Mouse (Mus musculus) embryonic facial prominence, embryonic 15.5 days (tissue): ENCODE data around the gene Asns. TPM values are rescaled to one million over a fixed set of nuclear protein-coding genes. Genes with fewer than 3 reads are reported as not detected.
"Not testable (repeated sequence)": the region's sequence is repeated elsewhere in the genome, so short reads cannot be mapped to it uniquely, and the experiment has no call there.

Source experiments
- ATAC-seq: fragments of 200-750 bp; cut with Nextera tagmentation; 2 replicates; pipeline ENCODE4 v1.8.0; 2017; ENCODE audit warnings: low read depth, moderate TSS enrichment; ENCODE audit not compliant: insufficient number of reproducible peaks, low FRiP score, low TSS enrichment
- H3K27ac ChIP-seq: fragments of 300-500 bp; sonication (generic); replicated peaks from 2 replicates; pipeline ENCODE4 v1.5.1; 2015; ENCODE audit warnings: mild to moderate bottlenecking, inconsistent platforms
- H3K27me3 ChIP-seq: fragments of 300-500 bp; sonication (generic); 2 replicates; pipeline ENCODE4 v1.6.1; 2015; ENCODE audit warnings: inconsistent platforms
- H3K36me3 ChIP-seq: fragments of 300-500 bp; sonication (generic); 2 replicates; pipeline ENCODE4 v1.6.1; 2015; ENCODE audit warnings: mild to moderate bottlenecking, inconsistent platforms
- H3K4me1 ChIP-seq: fragments of 300-500 bp; sonication (generic); 2 replicates; pipeline ENCODE4 v1.6.1; 2015; ENCODE audit warnings: inconsistent platforms
- H3K4me2 ChIP-seq: fragments of 300-500 bp; sonication (generic); replicated peaks from 2 replicates; pipeline ENCODE4 v1.6.1; 2015; ENCODE audit warnings: mild to moderate bottlenecking, inconsistent platforms
- H3K4me3 ChIP-seq: fragments of 300-500 bp; sonication (generic); replicated peaks from 2 replicates; pipeline ENCODE4 v1.5.1; 2015; ENCODE audit warnings: mild to moderate bottlenecking, inconsistent platforms
- H3K9ac ChIP-seq: fragments of 300-500 bp; sonication (generic); 2 replicates; pipeline ENCODE4 v1.6.1; 2015; ENCODE audit warnings: inconsistent platforms
- H3K9me3 ChIP-seq: fragments of 300-500 bp; sonication (generic); replicated peaks from 2 replicates; pipeline ENCODE4 v1.6.1; 2016; ENCODE audit warnings: inconsistent platforms
- WGBS: fragments of 180-500 bp; shearing (Covaris S2); methylation state at CpG from one replicate; pipeline ENCODE4 v1.1.7; 2015; 5-methylcytosine and 5-hydroxymethylcytosine counted together
- polyA plus RNA-seq: library from polyadenylated mRNA; unstranded; fragments of >200 nt; fragmentation: Nextera tagmentation; extraction: Ambion mirVana; gene quantifications from 2 replicates; pipeline ENCODE4 v1.2.1, GENCODE M21; 2015

Asns gene
- polyA plus RNA-seq, 1 experiment from 2014 or later: 42.7 TPM

GRCm38 (mm10) chr6:7676194-7676901 lies 16.7 kb downstream of the Asns start:
- Histone ChIP-seq H3K9me3 (no peaks in the 10 kb centered on the region), H3K27me3 (no peaks in the 10 kb centered on the region), H3K4me1 (no peaks in the 10 kb centered on the region), H3K4me2 (no peak overlapping the region), H3K4me3 (no peak overlapping the region), H3K9ac (no peak overlapping the region), H3K27ac (no peak overlapping the region), H3K36me3 (peaks cover 6% of the 10 kb centered on the region; the same call in 1 of the 2 replicates)
- WGBS: 88% methylated on average over 8 of the region's 8 CpGs
- ATAC-seq: no peak

- no peak for ATAC-seq
- Histone ChIP-seq H3K36me3 (peaks cover 3% of the 10 kb centered on the region; the same call in 1 of the 2 replicates), H3K9me3 (no peaks in the 10 kb centered on the region), H3K4me2 (no peak overlapping the region), H3K9ac (no peak overlapping the region), H3K27ac (no peak overlapping the region), H3K4me3 (no peak overlapping the region), H3K4me1 (no peaks in the 10 kb centered on the region), H3K27me3 (no peaks in the 10 kb centered on the region)
- WGBS: 84% methylated on average over 10 of the region's 10 CpGs
Measured at GRCm38 (mm10) chr6:7672438-7673253, 20.4 kb downstream of the Asns start.

GRCm38 (mm10) chr6:7671429-7671828 lies 21.6 kb downstream of the Asns start:
- Histone ChIP-seq H3K27me3 (no peaks in the 10 kb centered on the region), H3K9me3 (no peaks in the 10 kb centered on the region), H3K36me3 (peaks cover 3% of the 10 kb centered on the region; the same call in 1 of the 2 replicates), H3K4me3 (no peak overlapping the region), H3K27ac (no peak overlapping the region), H3K4me2 (no peak overlapping the region), H3K4me1 (no peaks in the 10 kb centered on the region), H3K9ac (no peak overlapping the region)
- WGBS: 75% methylated on average over 3 of the region's 3 CpGs
- no peak for ATAC-seq

- Histone ChIP-seq H3K4me3 (no peak overlapping the region), H3K27ac (no peak overlapping the region), H3K4me2 (no peak overlapping the region), H3K9ac (no peak overlapping the region), H3K9me3 (no peaks in the 10 kb centered on the region), H3K27me3 (no peaks in the 10 kb centered on the region), H3K4me1 (no peaks in the 10 kb centered on the region), H3K36me3 (peaks cover 3% of the 10 kb centered on the region; the same call in 1 of the 2 replicates)
- no peak for ATAC-seq
- WGBS: 37% methylated on average over 3 of the region's 3 CpGs
Measured at GRCm38 (mm10) chr6:7670588-7670987, 22.5 kb downstream of the Asns start.

- 89% methylated on average over 5 of the region's 5 CpGs for WGBS
- Histone ChIP-seq H3K9ac (no peak overlapping the region), H3K4me3 (no peak overlapping the region), H3K4me1 (no peaks in the 10 kb centered on the region), H3K27me3 (no peaks in the 10 kb centered on the region), H3K27ac (no peak overlapping the region), H3K36me3 (no peaks in the 10 kb centered on the region), H3K9me3 (no peaks in the 10 kb centered on the region), H3K4me2 (no peak overlapping the region)
- ATAC-seq: no peak
Measured at GRCm38 (mm10) chr6:7669721-7670120, 23.3 kb downstream of the Asns start.

- WGBS: 77% methylated on average over 5 of the region's 5 CpGs
- no peak overlapping the region for H3K4me2 ChIP-seq
- H3K36me3 ChIP-seq: no peaks in the 10 kb centered on the region
- no peak overlapping the region for H3K4me3 ChIP-seq
- no peaks in the 10 kb centered on the region for H3K9me3 ChIP-seq
- H3K27me3 ChIP-seq: no peaks in the 10 kb centered on the region
- H3K27ac ChIP-seq: no peak overlapping the region
- H3K9ac ChIP-seq: no peak overlapping the region
- ATAC-seq: no peak
- H3K4me1 ChIP-seq: no peaks in the 10 kb centered on the region
Measured at GRCm38 (mm10) chr6:7668332-7668731, 24.7 kb downstream of the Asns start.

GRCm38 (mm10) chr6:7665902-7666301 lies 27.2 kb downstream of the Asns start:
- H3K4me3 ChIP-seq, H3K27ac ChIP-seq, H3K9ac ChIP-seq, ATAC-seq, H3K36me3 ChIP-seq, H3K9me3 ChIP-seq, H3K4me2 ChIP-seq, H3K4me1 ChIP-seq, H3K27me3 ChIP-seq: not testable (repeated sequence)
- 84% methylated on average over 4 of the region's 4 CpGs for WGBS

GRCm38 (mm10) chr6:7661455-7661854 lies 31.6 kb downstream of the Asns start:
- Histone ChIP-seq H3K27ac (no peak overlapping the region), H3K36me3 (no peaks in the 10 kb centered on the region), H3K4me2 (no peak overlapping the region), H3K9ac (no peak overlapping the region), H3K27me3 (no peaks in the 10 kb centered on the region), H3K4me1 (no peaks in the 10 kb centered on the region), H3K9me3 (no peaks in the 10 kb centered on the region), H3K4me3 (no peak overlapping the region)
- 59% methylated on average over 4 of the region's 4 CpGs for WGBS
- ATAC-seq: no peak

- Histone ChIP-seq H3K4me3 (no peak overlapping the region), H3K4me1 (no peaks in the 10 kb centered on the region), H3K27ac (no peak overlapping the region), H3K9ac (no peak overlapping the region), H3K4me2 (no peak overlapping the region), H3K9me3 (no peaks in the 10 kb centered on the region), H3K27me3 (no peaks in the 10 kb centered on the region), H3K36me3 (no peaks in the 10 kb centered on the region)
- WGBS: 54% methylated on average over 5 of the region's 5 CpGs
- no peak for ATAC-seq
Measured at GRCm38 (mm10) chr6:7660377-7661080, 32.5 kb downstream of the Asns start.

- Histone ChIP-seq H3K4me3 (no peak overlapping the region), H3K4me1 (no peaks in the 10 kb centered on the region), H3K36me3 (no peaks in the 10 kb centered on the region), H3K9me3 (no peaks in the 10 kb centered on the region), H3K9ac (no peak overlapping the region), H3K4me2 (no peak overlapping the region), H3K27ac (no peak overlapping the region), H3K27me3 (no peaks in the 10 kb centered on the region)
- WGBS: 96% methylated on average over 1 of the region's 1 CpGs
- no peak for ATAC-seq
Measured at GRCm38 (mm10) chr6:7656601-7657000, 36.5 kb downstream of the Asns start.

- H3K27ac ChIP-seq: no peak overlapping the region
- ATAC-seq: no peak
- no peaks in the 10 kb centered on the region for H3K9me3 ChIP-seq
- no peaks in the 10 kb centered on the region for H3K27me3 ChIP-seq
- H3K4me3 ChIP-seq: no peak overlapping the region
- H3K36me3 ChIP-seq: no peaks in the 10 kb centered on the region
- H3K4me2 ChIP-seq: no peak overlapping the region
- no peak overlapping the region for H3K9ac ChIP-seq
- H3K4me1 ChIP-seq: no peaks in the 10 kb centered on the region
Measured at GRCm38 (mm10) chr6:7648458-7648857, 44.6 kb downstream of the Asns start.
